Mouse (Mus musculus): ENCODE measurements around the gene Arl2. TPM values are rescaled to one million over a fixed set of nuclear protein-coding genes. Genes with fewer than 3 reads are reported as not detected.

Arl2 gene
- polyA plus RNA-seq, 1 experiment from 2014 or later = 90.2 TPM

DNA sequence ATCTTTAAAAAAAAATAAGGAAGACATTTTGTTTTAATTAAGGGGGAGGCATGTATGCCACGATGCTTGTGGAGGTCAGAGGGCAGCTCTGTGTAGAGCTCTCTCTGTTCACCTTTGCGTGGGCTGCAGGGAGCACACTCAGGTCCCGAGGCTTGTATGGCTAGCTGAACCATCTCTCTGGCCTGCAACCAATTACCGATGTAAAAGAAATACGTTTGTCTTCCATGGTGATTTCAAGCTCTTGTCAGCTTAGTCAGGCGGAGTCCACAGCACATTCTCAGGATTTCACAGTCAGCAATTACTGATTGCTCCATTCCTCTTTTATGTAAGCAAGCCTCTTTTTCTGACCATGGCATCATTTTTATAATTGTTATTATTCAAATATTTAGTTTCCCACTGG is 40.2 kb downstream of the Arl2 start:
- no peak for DNase-seq (ENCODE audit: low spot score)
- no peak for ATAC-seq
- WGBS = 84% methylated on average over 6 of the region's 6 CpGs
- Histone ChIP-seq H3K27me3 (replicated peaks; ENCODE audit: control insufficient read depth, insufficient read depth, low read length) (no peaks in the 10 kb centered on the region), H3K9ac (ENCODE audit: low read length) (no peak overlapping the region), H3K4me2 (ENCODE audit: low read length) (no peak overlapping the region), H3K36me3 (ENCODE audit: control insufficient read depth, insufficient read depth, low read length) (no peaks in the 10 kb centered on the region), H3K4me1 (ENCODE audit: control insufficient read depth, insufficient read depth, low read length) (no peaks in the 10 kb centered on the region), H3K9me3 (replicated peaks; ENCODE audit: control insufficient read depth, low read length) (no peaks in the 10 kb centered on the region), H3K27ac (ENCODE audit: low read depth, low read length) (no peak overlapping the region), H3K4me3 (ENCODE audit: low read depth, low read length) (no peak overlapping the region)

DNA sequence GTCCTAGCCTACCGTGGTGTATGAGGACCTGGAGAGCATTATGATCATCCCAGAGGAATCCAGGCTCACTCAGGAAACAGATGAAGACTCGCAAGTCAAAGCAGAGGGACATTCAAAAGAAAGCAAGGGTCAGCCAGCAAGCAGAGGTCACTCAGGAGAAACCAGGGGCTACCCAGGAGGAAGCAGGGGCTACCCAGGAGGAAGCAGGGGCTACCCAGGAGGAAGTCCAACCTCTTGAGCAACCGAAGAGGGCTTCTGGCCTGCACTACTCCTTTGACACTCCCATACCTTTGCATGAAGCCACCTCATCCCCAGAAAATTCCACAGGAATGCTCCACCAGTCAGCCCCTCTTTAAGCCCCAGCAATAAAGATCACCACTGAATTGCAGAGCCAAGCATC is 43.5 kb downstream of the Arl2 start:
- H3K36me3 ChIP-seq (ENCODE audit: control insufficient read depth, insufficient read depth, low read length) = peaks cover 15% of the 10 kb centered on the region; the same call in 1 of the 2 replicates
- DNase-seq (ENCODE audit: low spot score) (no peak), ATAC-seq (no peak)
- H3K27ac ChIP-seq (ENCODE audit: low read depth, low read length) = no peak overlapping the region
- H3K4me2 ChIP-seq (ENCODE audit: low read length) = no peak overlapping the region
- no peaks in the 10 kb centered on the region for H3K27me3 ChIP-seq (replicated peaks; ENCODE audit: control insufficient read depth, insufficient read depth, low read length)
- H3K9me3 ChIP-seq (replicated peaks; ENCODE audit: control insufficient read depth, low read length) = no peaks in the 10 kb centered on the region
- no peak overlapping the region for H3K9ac ChIP-seq (ENCODE audit: low read length)
- no peaks in the 10 kb centered on the region for H3K4me1 ChIP-seq (ENCODE audit: control insufficient read depth, insufficient read depth, low read length)
- 89% methylated on average over 3 of the region's 3 CpGs for WGBS
- H3K4me3 ChIP-seq (ENCODE audit: low read depth, low read length) = no peak overlapping the region

DNA sequence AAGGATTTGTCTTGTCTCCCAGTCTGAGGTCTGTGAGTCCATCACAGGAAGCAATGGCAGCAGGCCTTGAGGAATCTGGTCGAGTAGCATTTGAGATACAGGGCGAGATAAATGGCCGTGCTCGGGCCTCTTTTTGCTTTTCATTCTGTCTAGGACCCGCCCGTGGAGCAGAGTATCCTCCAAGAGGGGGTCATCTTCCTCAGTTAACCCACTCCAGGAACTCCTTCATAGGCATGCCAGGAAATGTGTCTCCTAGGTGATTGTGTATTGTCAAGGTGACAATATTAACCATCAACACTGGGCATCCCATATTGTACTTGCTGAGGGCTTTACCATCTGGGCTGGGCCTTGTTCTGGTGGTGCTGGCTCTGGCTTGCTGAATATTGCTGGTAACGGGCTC is 47.2 kb downstream of the Arl2 start, which contains the start of gene AC131692.1:
TSS of gene AC131692.1 (plus strand) at position 301 of the 400 bp plus-strand sequence.
- Histone ChIP-seq H3K27ac (ENCODE audit: low read depth, low read length) (no peak within 1 kb of the TSS), H3K36me3 (ENCODE audit: control insufficient read depth, insufficient read depth, low read length) (peaks cover 44% of the 10 kb centered on the region), H3K4me2 (ENCODE audit: low read length) (no peak within 1 kb of the TSS), H3K9ac (ENCODE audit: low read length) (no peak within 1 kb of the TSS), H3K27me3 (replicated peaks; ENCODE audit: control insufficient read depth, insufficient read depth, low read length) (no peaks in the 10 kb centered on the region), H3K9me3 (replicated peaks; ENCODE audit: control insufficient read depth, low read length) (no peaks in the 10 kb centered on the region), H3K4me1 (ENCODE audit: control insufficient read depth, insufficient read depth, low read length) (no peaks in the 10 kb centered on the region), H3K4me3 (ENCODE audit: low read depth, low read length) (no peak within 1 kb of the TSS)
- 93% methylated on average over 7 of the region's 7 CpGs for WGBS
- no peak for DNase-seq (ENCODE audit: low spot score)
- no peak for ATAC-seq

DNA sequence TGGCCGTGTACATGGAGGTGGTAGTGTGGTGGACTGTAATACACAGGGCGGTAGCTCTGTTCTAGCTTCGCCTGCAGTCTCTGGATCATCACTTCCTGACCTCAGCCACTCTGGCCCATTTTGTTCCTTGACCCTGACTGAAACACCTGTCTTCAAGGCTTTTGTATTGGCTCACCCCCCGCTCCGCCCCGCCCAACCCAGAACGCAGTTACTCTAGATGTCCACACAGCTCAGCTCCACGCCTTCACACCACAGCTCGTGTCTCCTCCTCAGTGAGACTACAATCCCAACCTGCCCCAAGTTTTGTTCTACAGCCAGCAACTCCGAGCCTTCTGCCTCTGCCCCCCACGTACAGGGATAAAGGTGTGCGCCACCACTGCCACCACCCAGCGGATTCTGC is 52.5 kb downstream of the Arl2 start:
- DNase-seq (ENCODE audit: low spot score) (no peak), ATAC-seq (no peak)
- Histone ChIP-seq H3K36me3 (ENCODE audit: control insufficient read depth, insufficient read depth, low read length) (peaks cover 43% of the 10 kb centered on the region), H3K4me1 (ENCODE audit: control insufficient read depth, insufficient read depth, low read length) (peaks cover 7% of the 10 kb centered on the region; the same call in 1 of the 2 replicates), H3K9ac (ENCODE audit: low read length) (no peak overlapping the region), H3K4me2 (ENCODE audit: low read length) (no peak overlapping the region), H3K27ac (ENCODE audit: low read depth, low read length) (no peak overlapping the region), H3K27me3 (replicated peaks; ENCODE audit: control insufficient read depth, insufficient read depth, low read length) (no peaks in the 10 kb centered on the region), H3K9me3 (replicated peaks; ENCODE audit: control insufficient read depth, low read length) (no peaks in the 10 kb centered on the region), H3K4me3 (ENCODE audit: low read depth, low read length) (no peak overlapping the region)
- 96% methylated on average over 13 of the region's 13 CpGs for WGBS

DNA sequence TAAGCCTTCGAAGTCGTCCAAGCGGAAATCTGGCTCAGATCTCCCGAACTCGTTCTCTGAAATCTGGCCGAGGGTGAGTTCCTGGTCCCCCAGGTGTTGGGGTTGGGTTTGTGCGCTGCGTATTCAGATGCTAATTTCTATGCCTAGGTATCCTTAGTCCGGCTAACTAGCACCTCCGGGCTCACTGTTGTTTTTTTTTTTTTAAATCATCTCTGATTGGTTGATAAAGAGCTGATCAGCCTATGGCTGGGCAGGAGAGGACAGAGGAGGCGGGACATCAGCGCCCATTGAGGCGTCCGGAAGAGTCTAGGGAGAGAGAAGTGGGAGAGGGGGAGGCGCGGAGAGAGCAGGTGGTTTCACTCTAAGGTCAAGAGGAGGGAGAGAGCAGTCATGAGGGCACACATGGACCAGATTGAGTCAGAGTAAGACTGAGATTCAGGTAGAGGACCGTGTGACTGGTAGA is 55.9 kb downstream of the Arl2 start:
- no peaks in the 10 kb centered on the region for H3K27me3 ChIP-seq (replicated peaks; ENCODE audit: control insufficient read depth, insufficient read depth, low read length)
- ATAC-seq (peak; percentile 80), DNase-seq (ENCODE audit: low spot score) (peak; percentile 80)
- peak overlapping the region; percentile 68 for H3K4me3 ChIP-seq (ENCODE audit: low read depth, low read length)
- no peak overlapping the region for H3K27ac ChIP-seq (ENCODE audit: low read depth, low read length)
- peak overlapping the region; percentile 71 for H3K9ac ChIP-seq (ENCODE audit: low read length)
- H3K9me3 ChIP-seq (replicated peaks; ENCODE audit: control insufficient read depth, low read length) = no peaks in the 10 kb centered on the region
- peaks cover 43% of the 10 kb centered on the region for H3K36me3 ChIP-seq (ENCODE audit: control insufficient read depth, insufficient read depth, low read length)
- peak overlapping the region; percentile 88 for H3K4me2 ChIP-seq (ENCODE audit: low read length)
- peaks cover 8% of the 10 kb centered on the region; the same call in 1 of the 2 replicates for H3K4me1 ChIP-seq (ENCODE audit: control insufficient read depth, insufficient read depth, low read length)
- under 1% methylated on average over 17 of the region's 17 CpGs for WGBS

DNA sequence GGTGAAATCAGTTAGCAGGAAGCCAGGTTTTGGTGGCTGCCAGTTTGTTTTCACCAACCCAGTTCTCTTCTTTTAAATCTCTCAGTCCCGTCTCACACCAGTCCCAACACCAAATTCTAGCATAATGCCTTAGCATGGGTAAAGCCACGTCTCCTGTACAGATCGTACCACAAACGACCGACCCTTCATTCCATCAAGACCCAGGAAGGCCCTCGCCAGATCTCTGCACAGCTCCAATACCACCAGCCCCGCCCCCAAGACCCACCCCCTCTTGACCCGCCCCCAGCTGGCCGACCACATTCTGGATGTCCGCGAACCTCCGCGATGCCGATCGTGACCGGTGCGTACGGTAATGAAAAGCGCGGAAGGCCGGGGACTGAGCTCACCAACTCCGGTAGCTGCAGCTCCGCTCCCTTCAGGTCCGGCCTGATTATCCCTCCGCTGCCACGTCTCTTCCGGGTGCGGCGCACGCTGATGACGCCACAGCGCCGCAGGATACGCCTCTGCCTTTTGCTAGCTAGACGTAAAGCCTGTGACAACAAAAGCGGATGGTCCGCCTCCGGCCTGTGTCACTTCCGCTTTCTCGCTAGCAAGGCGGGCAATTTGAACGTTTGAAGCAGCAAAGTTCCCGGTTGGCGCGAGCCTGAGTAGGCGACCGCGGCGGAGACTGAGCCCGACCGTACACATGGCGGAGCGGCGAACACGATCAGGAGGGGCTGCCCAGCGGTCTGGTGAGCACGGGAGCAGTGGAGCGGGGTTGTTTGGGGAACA is 56.7 kb downstream of the Arl2 start, which contains the start of the genes Zfpl1 and Cdca5:
TSS of gene Zfpl1 (minus strand) at position 479 of the 771 bp plus-strand sequence.
TSS of gene Cdca5 (plus strand) at position 506 of the 771 bp plus-strand sequence.
- Histone ChIP-seq H3K36me3 (ENCODE audit: control insufficient read depth, insufficient read depth, low read length) (peaks cover 42% of the 10 kb centered on the region), H3K9ac (ENCODE audit: low read length) (peak within 1 kb of the TSS; percentile 71), H3K4me3 (ENCODE audit: low read depth, low read length) (peak within 1 kb of the TSS; percentile 68), H3K27ac (ENCODE audit: low read depth, low read length) (0 out of 2 replicates have a peak within 1 kb of the TSS, but pooled peaks have one; percentile 39), H3K4me1 (ENCODE audit: control insufficient read depth, insufficient read depth, low read length) (peaks cover 8% of the 10 kb centered on the region; the same call in 1 of the 2 replicates), H3K9me3 (replicated peaks; ENCODE audit: control insufficient read depth, low read length) (no peaks in the 10 kb centered on the region), H3K4me2 (ENCODE audit: low read length) (peak within 1 kb of the TSS; percentile 92), H3K27me3 (replicated peaks; ENCODE audit: control insufficient read depth, insufficient read depth, low read length) (no peaks in the 10 kb centered on the region)
- peak; percentile 99 for DNase-seq (ENCODE audit: low spot score)
- peak; percentile 95 for ATAC-seq
- under 1% methylated on average over 58 of the region's 58 CpGs for WGBS

Other genes starting within 250 kb of the Arl2 start
- 7.0 and 7.1 TPM in 2 replicates for gene Tigd3, start 247.4 kb downstream of the Arl2 start, polyA plus RNA-seq (2014; fragmentation: Nextera tagmentation; extraction: Ambion mirVana)
- 127 and 136 TPM in 2 replicates for gene Dpf2, start 228.5 kb downstream of the Arl2 start, polyA plus RNA-seq (2014; fragmentation: Nextera tagmentation; extraction: Ambion mirVana)
- gene Cdc42ep2, start 216.7 kb downstream of the Arl2 start, polyA plus RNA-seq (2014; fragmentation: Nextera tagmentation; extraction: Ambion mirVana) = 7.9 and 9.6 TPM in 2 replicates
- gene Pola2, start 177.3 kb downstream of the Arl2 start, polyA plus RNA-seq (2014; fragmentation: Nextera tagmentation; extraction: Ambion mirVana) = 35.5 and 41.1 TPM in 2 replicates
- gene Slc22a20, start 155.4 kb downstream of the Arl2 start, polyA plus RNA-seq (2014; fragmentation: Nextera tagmentation; extraction: Ambion mirVana) = not detected in 2 replicates
- gene Capn1, start 125.7 kb downstream of the Arl2 start, polyA plus RNA-seq (2014; fragmentation: Nextera tagmentation; extraction: Ambion mirVana) = 2.4 TPM in 2 replicates
- gene Syvn1, start 95.0 kb downstream of the Arl2 start, polyA plus RNA-seq (2014; fragmentation: Nextera tagmentation; extraction: Ambion mirVana) = 17.6 and 20.2 TPM in 2 replicates
- 82.8 and 85.5 TPM in 2 replicates for gene Mrpl49, start 83.8 kb downstream of the Arl2 start, polyA plus RNA-seq (2014; fragmentation: Nextera tagmentation; extraction: Ambion mirVana)
- 626 and 785 TPM in 2 replicates for gene Fau, start 83.7 kb downstream of the Arl2 start, polyA plus RNA-seq (2014; fragmentation: Nextera tagmentation; extraction: Ambion mirVana)
- 38.2 and 40.5 TPM in 2 replicates for gene Znhit2, start 80.4 kb downstream of the Arl2 start, polyA plus RNA-seq (2014; fragmentation: Nextera tagmentation; extraction: Ambion mirVana)
- 32.6 and 35.6 TPM in 2 replicates for gene Tm7sf2, start 73.2 kb downstream of the Arl2 start, polyA plus RNA-seq (2014; fragmentation: Nextera tagmentation; extraction: Ambion mirVana)
- gene Vps51, start 64.3 kb downstream of the Arl2 start, polyA plus RNA-seq (2014; fragmentation: Nextera tagmentation; extraction: Ambion mirVana) = 59.5 and 73.9 TPM in 2 replicates
- gene Tmem262, start 61.5 kb downstream of the Arl2 start, polyA plus RNA-seq (2014; fragmentation: Nextera tagmentation; extraction: Ambion mirVana) = not detected in 2 replicates
- gene Gm28374, start 59.3 kb downstream of the Arl2 start, polyA plus RNA-seq (2014; fragmentation: Nextera tagmentation; extraction: Ambion mirVana) = 1.1 and 1.4 TPM in 2 replicates
- 81.1 and 87.2 TPM in 2 replicates for gene Zfpl1, start 56.6 kb downstream of the Arl2 start, polyA plus RNA-seq (2014; fragmentation: Nextera tagmentation; extraction: Ambion mirVana)
- 20.0 and 28.2 TPM in 2 replicates for gene Cdca5, start 56.6 kb downstream of the Arl2 start, polyA plus RNA-seq (2014; fragmentation: Nextera tagmentation; extraction: Ambion mirVana)
- gene AC131692.1, start 47.1 kb downstream of the Arl2 start, polyA plus RNA-seq (2014; fragmentation: Nextera tagmentation; extraction: Ambion mirVana) = not detected in 2 replicates
- 0.36 and 0.42 TPM in 2 replicates for gene Naaladl1, start 35.8 kb downstream of the Arl2 start, polyA plus RNA-seq (2014; fragmentation: Nextera tagmentation; extraction: Ambion mirVana)
- 56.4 and 57.6 TPM in 2 replicates for gene Sac3d1, start 22.9 kb downstream of the Arl2 start, polyA plus RNA-seq (2014; fragmentation: Nextera tagmentation; extraction: Ambion mirVana)
- 45.6 and 50.2 TPM in 2 replicates for gene Snx15, start 13.2 kb downstream of the Arl2 start, polyA plus RNA-seq (2014; fragmentation: Nextera tagmentation; extraction: Ambion mirVana)
- not detected in 2 replicates for gene Batf2, start 565 bp downstream of the Arl2 start, polyA plus RNA-seq (2014; fragmentation: Nextera tagmentation; extraction: Ambion mirVana)
- gene Majin, start 42.8 kb upstream of the Arl2 start, polyA plus RNA-seq (2014; fragmentation: Nextera tagmentation; extraction: Ambion mirVana) = not detected in 2 replicates
- gene Gpha2, start 84.8 kb upstream of the Arl2 start, polyA plus RNA-seq (2014; fragmentation: Nextera tagmentation; extraction: Ambion mirVana) = 0.30 TPM in 1 of 2 replicates, not detected in the other
- gene Ppp2r5b, start 94.3 kb upstream of the Arl2 start, polyA plus RNA-seq (2014; fragmentation: Nextera tagmentation; extraction: Ambion mirVana) = 74.3 and 98.9 TPM in 2 replicates
- 7.9 and 9.6 TPM in 2 replicates for gene Atg2a, start 100.1 kb upstream of the Arl2 start, polyA plus RNA-seq (2014; fragmentation: Nextera tagmentation; extraction: Ambion mirVana)
- gene Ehd1, start 135.2 kb upstream of the Arl2 start, polyA plus RNA-seq (2014; fragmentation: Nextera tagmentation; extraction: Ambion mirVana) = 71.3 and 79.8 TPM in 2 replicates
- gene Cdc42bpg, start 164.9 kb upstream of the Arl2 start, polyA plus RNA-seq (2014; fragmentation: Nextera tagmentation; extraction: Ambion mirVana) = 0.61 and 0.72 TPM in 2 replicates
- 47.7 and 61.6 TPM in 2 replicates for gene Men1, start 193.4 kb upstream of the Arl2 start, polyA plus RNA-seq (2014; fragmentation: Nextera tagmentation; extraction: Ambion mirVana)
- gene Map4k2, start 199.6 kb upstream of the Arl2 start, polyA plus RNA-seq (2014; fragmentation: Nextera tagmentation; extraction: Ambion mirVana) = 6.2 and 11.2 TPM in 2 replicates
- 90.4 and 115 TPM in 2 replicates for gene Sf1, start 222.1 kb upstream of the Arl2 start, polyA plus RNA-seq (2014; fragmentation: Nextera tagmentation; extraction: Ambion mirVana)
- 1.3 and 3.0 TPM in 2 replicates for gene Pygm, start 242.9 kb upstream of the Arl2 start, polyA plus RNA-seq (2014; fragmentation: Nextera tagmentation; extraction: Ambion mirVana)